Mouse (Mus musculus) lung, embryonic 14.5 days (tissue): Measurements from ENCODE around the gene Ext2. TPM values are rescaled to one million over a fixed set of nuclear protein-coding genes. Genes with fewer than 3 reads are reported as not detected.

Experiments
- ATAC-seq: fragments of 200-750 bp; cut with Nextera tagmentation; 2 replicates; pipeline ENCODE4 v1.8.0; 2017; ENCODE audit warnings: mild to moderate bottlenecking, moderate TSS enrichment, moderate library complexity; ENCODE audit not compliant: insufficient read depth
- DNase-seq: peaks from one replicate; pipeline ENCODE4 v3.0.0-alpha.2; 2015
- H3K27ac ChIP-seq: fragments of 300-500 bp; sonication (generic); 2 replicates; pipeline ENCODE4 v1.5.1; 2014; ENCODE audit warnings: low read depth, mild to moderate bottlenecking, moderate library complexity
- H3K27me3 ChIP-seq: fragments of 300-500 bp; sonication (generic); 2 replicates; pipeline ENCODE4 v1.6.1; 2014; ENCODE audit warnings: low read length, control low read depth; ENCODE audit not compliant: insufficient read depth
- H3K36me3 ChIP-seq: fragments of 300-500 bp; sonication (generic); 2 replicates; pipeline ENCODE4 v1.6.1; 2014; ENCODE audit warnings: control low read depth; ENCODE audit not compliant: insufficient read depth
- H3K4me1 ChIP-seq: fragments of 300-500 bp; sonication (generic); 2 replicates; pipeline ENCODE4 v1.6.1; 2014; ENCODE audit warnings: antibody characterized with exemption, control low read depth; ENCODE audit not compliant: insufficient read depth
- H3K4me2 ChIP-seq: fragments of 300-500 bp; sonication (generic); 2 replicates; pipeline ENCODE4 v1.6.1; 2014; ENCODE audit warnings: mild to moderate bottlenecking
- H3K4me3 ChIP-seq: fragments of 300-500 bp; sonication (generic); 2 replicates; pipeline ENCODE4 v1.5.1; 2014; ENCODE audit warnings: low read depth, low read length
- H3K9ac ChIP-seq: fragments of 300-500 bp; sonication (generic); 2 replicates; pipeline ENCODE4 v1.6.1; 2014
- H3K9me3 ChIP-seq: fragments of 300-500 bp; sonication (generic); 2 replicates; pipeline ENCODE4 v1.6.1; 2016; ENCODE audit warnings: low read depth, low read length, control low read depth
- CTCF ChIP-seq: IDR thresholded peaks from 2 replicates; pipeline ENCODE4 v1.5.1; 2016; ENCODE audit warnings: antibody characterized with exemption, low read depth
- WGBS: fragments of 180-500 bp; shearing (Covaris S2); extraction: QIAGEN DNeasy Blood & Tissue Kit; methylation state at CpG from one replicate; pipeline ENCODE4 v1.1.7; 2014; 5-methylcytosine and 5-hydroxymethylcytosine counted together
- polyA plus RNA-seq: library from polyadenylated mRNA; unstranded; fragments of >200 nt; fragmentation: Nextera tagmentation; extraction: Ambion mirVana; gene quantifications from 2 replicates; pipeline ENCODE4 v1.2.1, GENCODE M21; 2014

The Ext2 gene
- polyA plus RNA-seq, 1 experiment from 2014 or later: 138 TPM

- ATAC-seq (peak; percentile 95), DNase-seq (peak; percentile 86)
- peaks cover 8% of the 10 kb centered on the region for H3K4me1 ChIP-seq
- no peak overlapping the region for H3K4me3 ChIP-seq
- H3K27me3 ChIP-seq: no peaks in the 10 kb centered on the region
- H3K9ac ChIP-seq: no peak overlapping the region
- no peak overlapping the region for H3K4me2 ChIP-seq
- H3K36me3 ChIP-seq: peaks cover 49% of the 10 kb centered on the region
- WGBS: 30% methylated on average over 13 of the region's 13 CpGs
- H3K27ac ChIP-seq: peak overlapping the region; percentile 78
- H3K9me3 ChIP-seq: no peaks in the 10 kb centered on the region
- peak; percentile 34 for TF ChIP-seq CTCF
Measured at GRCm38 (mm10) chr2:93791516-93792499, 30.6 kb downstream of the Ext2 start.

GRCm38 (mm10) chr2:93790798-93791345 is 31.5 kb downstream of the Ext2 start:
- Histone ChIP-seq H3K4me1 (peaks cover 8% of the 10 kb centered on the region), H3K4me2 (no peak overlapping the region), H3K27me3 (no peaks in the 10 kb centered on the region), H3K27ac (peak overlapping the region; percentile 66; the same call in 1 of the 2 replicates), H3K4me3 (no peak overlapping the region), H3K36me3 (peaks cover 41% of the 10 kb centered on the region), H3K9ac (no peak overlapping the region), H3K9me3 (no peaks in the 10 kb centered on the region)
- 73% methylated on average over 4 of the region's 4 CpGs for WGBS
- DNase-seq: no peak
- ATAC-seq: no peak
- TF ChIP-seq CTCF: no peak

- H3K4me3 ChIP-seq: no peak overlapping the region
- H3K27ac ChIP-seq: no peak overlapping the region
- H3K4me1 ChIP-seq: peaks cover 8% of the 10 kb centered on the region
- ATAC-seq: no peak
- H3K9me3 ChIP-seq: no peaks in the 10 kb centered on the region
- H3K27me3 ChIP-seq: no peaks in the 10 kb centered on the region
- H3K36me3 ChIP-seq: peaks cover 21% of the 10 kb centered on the region; the same call in 1 of the 2 replicates
- no peak for TF ChIP-seq CTCF
- WGBS: 72% methylated on average over 5 of the region's 5 CpGs
- no peak overlapping the region for H3K9ac ChIP-seq
- no peak overlapping the region for H3K4me2 ChIP-seq
- DNase-seq: no peak
Measured at GRCm38 (mm10) chr2:93788557-93788956, 33.8 kb downstream of the Ext2 start.

GRCm38 (mm10) chr2:93786175-93786574 is 36.2 kb downstream of the Ext2 start:
- peak; percentile 97 for DNase-seq
- Histone ChIP-seq H3K9me3 (no peaks in the 10 kb centered on the region), H3K27ac (no peak overlapping the region), H3K4me1 (no peaks in the 10 kb centered on the region), H3K9ac (no peak overlapping the region), H3K36me3 (peaks cover 29% of the 10 kb centered on the region; the same call in 1 of the 2 replicates), H3K27me3 (no peaks in the 10 kb centered on the region), H3K4me2 (no peak overlapping the region), H3K4me3 (no peak overlapping the region)
- WGBS: 49% methylated on average over 4 of the region's 4 CpGs
- peak; percentile 45; the same call in 1 of the 2 replicates for ATAC-seq
- peak; percentile 87 for TF ChIP-seq CTCF

GRCm38 (mm10) chr2:93785432-93785798 is 37.0 kb downstream of the Ext2 start:
- no peak overlapping the region for H3K4me3 ChIP-seq
- DNase-seq: no peak
- TF ChIP-seq CTCF: no peak
- H3K9me3 ChIP-seq: no peaks in the 10 kb centered on the region
- WGBS: 46% methylated on average over 2 of the region's 2 CpGs
- H3K9ac ChIP-seq: no peak overlapping the region
- H3K4me1 ChIP-seq: no peaks in the 10 kb centered on the region
- no peak overlapping the region for H3K27ac ChIP-seq
- peaks cover 23% of the 10 kb centered on the region; the same call in 1 of the 2 replicates for H3K36me3 ChIP-seq
- no peak for ATAC-seq
- no peak overlapping the region for H3K4me2 ChIP-seq
- H3K27me3 ChIP-seq: no peaks in the 10 kb centered on the region

- Histone ChIP-seq H3K36me3 (peaks cover 22% of the 10 kb centered on the region; the same call in 1 of the 2 replicates), H3K4me2 (no peak overlapping the region), H3K9ac (no peak overlapping the region), H3K4me3 (no peak overlapping the region), H3K4me1 (peaks cover 3% of the 10 kb centered on the region), H3K9me3 (no peaks in the 10 kb centered on the region), H3K27me3 (no peaks in the 10 kb centered on the region), H3K27ac (no peak overlapping the region)
- DNase-seq (no peak), ATAC-seq (no peak)
- 49% methylated on average over 12 of the region's 12 CpGs for WGBS
- TF ChIP-seq CTCF: no peak
Measured at GRCm38 (mm10) chr2:93784721-93785431, 37.5 kb downstream of the Ext2 start.
